Mouse (Mus musculus) right cerebral cortex, postnatal 36 days (tissue): ENCODE data around the gene Mbd3.
A peak's percentile ranks its signal among the peaks of the same experiment; 100 is the strongest.
"Not testable (repeated sequence)": the region's sequence is repeated elsewhere in the genome, so short reads cannot be mapped to it uniquely, and the experiment has no call there.

Experiments
- DNase-seq, 2 experiments: peaks; one replicate each; pipeline ENCODE4 v3.0.0; 2022; ENCODE audit warnings: low spot score in 2 of 2, mixed read lengths in 1 of 2

The Mbd3 gene

DNA sequence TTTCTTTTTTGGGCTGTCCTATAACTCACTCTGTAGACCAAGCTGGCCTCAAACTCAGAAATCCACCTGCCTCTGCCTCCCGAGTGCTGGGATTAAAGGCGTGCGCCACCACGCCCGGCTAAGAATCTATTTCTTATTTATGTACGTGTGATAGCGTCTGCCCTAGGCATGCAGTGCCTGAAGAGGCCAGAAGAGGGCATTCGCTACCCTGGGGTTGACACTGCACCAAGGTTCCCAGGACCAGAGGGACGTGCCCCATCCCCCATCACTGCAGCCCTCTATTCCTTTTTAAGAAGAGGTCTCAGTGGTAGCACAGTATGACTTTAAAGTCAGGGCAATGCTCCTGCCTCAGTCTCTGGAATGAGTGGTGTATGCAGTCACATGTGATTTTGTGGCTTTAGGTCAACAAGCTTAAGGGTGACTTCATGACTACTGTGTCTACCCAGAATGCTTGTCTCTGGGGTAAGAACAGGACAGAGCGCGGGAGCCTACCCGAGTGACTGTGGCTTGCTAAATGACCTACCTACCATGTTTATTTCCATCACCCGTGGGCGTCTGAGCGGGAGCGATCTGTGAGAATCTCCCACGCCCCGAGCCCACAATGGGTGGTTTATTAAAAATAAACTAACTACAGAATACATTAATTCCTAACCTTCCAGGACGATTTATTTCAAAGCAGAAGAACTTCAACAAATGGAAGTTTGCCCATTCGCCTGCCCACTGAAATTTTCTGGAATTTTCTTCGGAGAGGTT is 29.2 kb downstream of the Mbd3 start:
- DNase-seq, result peak in 1 of 2 experiments; percentile 71

DNA sequence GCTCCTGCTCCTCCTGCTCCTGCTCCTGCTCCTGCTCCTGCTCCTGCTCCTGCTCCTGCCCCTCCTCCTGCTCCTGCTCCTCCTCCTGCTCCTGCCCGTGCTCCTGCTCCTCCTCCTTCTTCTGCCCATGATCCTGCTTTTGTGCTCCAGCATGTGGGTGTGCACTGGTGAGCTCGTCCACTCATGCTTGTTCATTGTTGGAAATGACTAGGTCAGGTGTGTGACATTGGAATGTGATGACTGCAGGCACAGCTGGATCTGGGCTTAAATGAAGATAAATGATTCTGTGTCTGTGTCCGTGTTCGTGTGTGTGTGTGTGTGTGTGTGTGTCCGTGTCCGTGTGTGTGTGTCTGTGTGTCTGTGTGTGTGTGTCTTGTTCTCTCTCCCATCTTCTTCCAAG is 31.0 kb downstream of the Mbd3 start:
- no peak for DNase-seq

DNA sequence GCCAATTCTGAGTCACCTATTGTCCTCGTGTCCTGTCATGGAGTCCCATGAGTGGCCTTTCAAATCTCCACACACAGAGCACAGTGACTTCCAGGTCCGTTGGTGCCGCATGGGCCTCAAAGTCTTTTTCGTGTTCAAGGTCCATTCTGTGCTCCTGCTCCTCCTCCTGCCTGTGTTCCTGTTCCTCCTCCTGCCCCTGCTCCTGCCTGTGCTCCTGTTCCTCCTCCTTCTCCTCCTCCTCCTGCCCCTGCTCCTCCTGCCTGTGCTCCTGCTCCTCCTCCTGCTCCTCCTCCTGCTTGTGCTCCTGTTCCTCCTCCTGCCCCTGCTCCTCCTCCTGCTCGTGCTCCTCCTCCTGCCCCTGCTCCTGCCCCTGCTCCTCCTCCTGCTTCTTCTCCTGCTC is 31.4 kb downstream of the Mbd3 start:
- DNase-seq, result no peak

DNA sequence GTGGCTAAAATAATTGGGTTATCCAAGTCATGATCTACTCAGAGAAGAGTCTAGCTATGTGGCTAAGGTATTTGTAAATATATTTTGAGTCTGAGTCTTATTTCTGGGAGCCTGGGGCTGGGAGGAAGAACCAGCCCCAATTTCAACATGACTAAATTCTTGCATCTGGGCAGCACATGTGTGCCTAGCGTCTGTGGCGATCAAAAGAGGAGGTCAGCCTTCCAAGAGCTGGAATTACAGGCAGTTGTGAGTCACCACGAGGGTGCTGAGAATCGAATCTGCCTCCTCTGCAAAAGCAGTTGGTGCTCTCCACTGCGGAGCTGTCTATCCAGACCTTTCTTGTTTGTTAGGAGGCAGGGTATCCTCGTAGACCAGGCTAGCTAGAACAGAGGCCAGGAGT is 33.6 kb downstream of the Mbd3 start:
- DNase-seq, result no peak

GRCm38 (mm10) chr10:80363734-80364133 is 35.6 kb downstream of the Mbd3 start:
- no peak for DNase-seq

- no peak for DNase-seq
These were observed 41.2 kb downstream of the Mbd3 start for GRCm38 (mm10) chr10:80357994-80358639.

DNA sequence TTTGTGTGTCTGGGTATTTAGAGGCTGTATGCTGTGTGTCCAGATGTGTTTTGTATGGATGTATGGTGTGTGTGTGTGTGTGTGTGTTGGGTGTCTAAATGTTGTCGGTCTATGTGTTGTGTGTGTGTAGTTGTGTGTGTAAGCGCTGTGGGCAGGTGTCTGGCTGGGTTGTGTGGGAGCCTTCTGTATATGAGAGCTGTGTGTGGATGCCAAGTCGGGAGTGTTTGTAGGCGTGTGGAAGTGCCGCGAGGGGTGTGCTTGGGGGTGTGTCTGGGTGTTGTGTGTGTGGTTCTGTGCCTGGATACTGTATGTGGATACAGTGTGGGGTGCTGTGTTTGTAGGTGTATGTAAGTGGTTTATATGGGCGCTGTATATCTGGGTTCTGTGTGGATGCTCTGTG is 42.0 kb downstream of the Mbd3 start:
- no peak for DNase-seq

GRCm38 (mm10) chr10:80356737-80357136 is 42.6 kb downstream of the Mbd3 start:
- DNase-seq, result no peak

DNA sequence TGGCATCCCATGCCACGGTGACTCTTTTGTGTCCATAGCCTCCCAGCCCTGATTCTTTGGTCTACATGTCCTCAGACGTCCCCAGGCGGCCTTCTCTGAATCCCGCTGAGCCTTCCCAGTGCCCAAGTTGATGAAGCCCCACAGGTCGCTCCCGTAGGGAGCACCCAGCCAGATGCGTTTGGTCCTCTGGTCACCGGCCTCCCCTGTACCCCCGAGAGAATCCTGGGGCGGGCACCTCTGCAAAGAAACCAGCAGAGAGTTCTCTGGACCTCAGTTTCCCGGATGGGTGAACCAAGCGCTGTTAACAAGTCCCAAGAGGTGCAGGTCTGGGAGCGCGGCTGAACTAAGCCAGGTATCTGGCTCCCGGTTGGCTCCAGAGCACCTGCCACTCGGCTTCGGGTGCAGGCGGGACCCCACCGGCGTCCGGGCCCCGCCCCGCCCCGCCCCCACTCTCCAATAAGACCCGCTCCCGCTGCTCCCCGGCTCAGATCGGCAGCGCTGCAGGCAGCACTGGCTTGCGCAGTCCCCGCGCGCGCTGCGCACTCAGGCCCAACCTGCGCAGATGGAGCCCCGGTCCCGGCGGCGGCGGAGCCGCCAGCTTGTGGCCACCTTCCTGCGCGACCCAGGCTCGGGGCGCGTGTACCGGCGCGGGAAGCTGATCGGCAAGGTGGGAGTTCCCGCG is 43.2 kb downstream of the Mbd3 start, which contains the start of gene Plk5:
Plk5 (plus strand) TSS at position 459 of the 682 bp plus-strand sequence.
- no peak for DNase-seq

- no peak for DNase-seq
These were observed 43.9 kb downstream of the Mbd3 start for GRCm38 (mm10) chr10:80355431-80355830.

DNA sequence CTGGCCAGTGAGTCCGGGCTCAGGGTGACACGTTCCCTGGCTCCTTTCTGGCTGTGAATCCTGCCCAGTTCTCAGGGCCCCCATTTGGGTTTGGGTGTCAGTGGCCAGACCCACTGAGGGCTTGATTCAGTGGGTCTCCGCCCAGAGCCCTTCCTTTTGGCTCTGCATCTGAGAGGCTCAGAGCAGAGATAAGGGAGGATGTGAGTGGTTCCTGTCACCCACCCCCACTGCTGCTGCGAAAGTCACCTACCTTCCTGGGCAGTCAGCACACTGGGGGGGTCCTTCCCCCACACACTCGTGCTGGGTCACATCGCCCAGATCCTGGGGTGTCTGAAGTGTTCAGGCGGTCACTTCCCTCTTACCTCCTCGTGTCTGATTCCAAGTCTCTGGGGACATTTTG is 46.6 kb downstream of the Mbd3 start:
- DNase-seq, result no peak

GRCm38 (mm10) chr10:80351896-80352295 is 47.5 kb downstream of the Mbd3 start:
- DNase-seq, result no peak

GRCm38 (mm10) chr10:80350292-80350691 is 49.1 kb downstream of the Mbd3 start:
- DNase-seq, result peak; percentile 59 to 68

GRCm38 (mm10) chr10:80348981-80349380 is 50.4 kb downstream of the Mbd3 start:
- DNase-seq, result no peak

DNA sequence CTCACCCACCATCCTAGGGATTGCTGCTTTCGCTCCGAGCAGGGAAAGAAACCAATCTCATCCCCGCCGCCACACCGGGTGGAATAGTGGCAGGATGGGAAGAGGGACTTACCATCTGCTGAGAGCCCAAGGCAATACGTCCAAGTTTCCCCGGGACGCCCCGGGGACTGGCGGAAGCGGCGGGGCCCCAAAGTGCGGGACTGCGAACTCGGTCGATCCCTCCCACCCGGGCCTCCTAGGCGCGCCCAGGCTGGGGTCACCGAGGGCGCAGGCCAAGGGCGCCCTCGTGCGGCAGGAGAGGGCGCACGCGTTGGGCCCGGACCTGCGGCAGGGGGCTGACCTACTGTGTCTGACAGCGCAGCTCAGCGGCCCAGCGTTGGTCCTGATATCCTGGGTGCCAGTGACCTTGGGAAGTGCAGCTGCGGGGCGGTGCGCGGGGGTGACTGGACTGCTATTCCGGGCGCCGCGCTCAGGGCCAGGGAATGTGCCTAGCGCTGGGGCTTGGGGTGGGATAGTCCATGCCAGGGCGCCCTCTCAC is 51.0 kb downstream of the Mbd3 start, which contains the start of gene Adamtsl5:
Adamtsl5 (minus strand) TSS at position 169 of the 538 bp plus-strand sequence.
- DNase-seq, result no peak

- DNase-seq, result no peak
These were observed 51.8 kb downstream of the Mbd3 start for GRCm38 (mm10) chr10:80347514-80347967.

DNA sequence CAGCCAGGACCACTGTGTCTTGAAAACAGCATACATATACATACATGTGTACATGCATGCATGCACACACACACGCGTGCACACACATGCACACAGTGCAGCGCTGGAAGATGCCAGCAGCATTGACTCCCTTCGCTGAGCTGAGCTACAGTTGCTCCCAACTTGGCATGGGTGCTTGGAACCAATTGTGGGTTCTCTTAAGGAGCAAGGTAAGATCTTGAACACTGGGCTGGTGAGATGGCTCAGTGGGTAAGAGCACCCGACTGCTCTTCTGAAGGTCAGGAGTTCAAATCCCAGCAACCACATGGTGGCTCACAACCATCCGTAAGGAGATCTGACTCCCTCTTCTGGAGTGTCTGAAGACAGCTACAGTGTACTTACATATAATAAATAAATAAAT is 53.4 kb downstream of the Mbd3 start:
- DNase-seq, result not testable (repeated sequence)

- DNase-seq, result no peak
These were observed 54.2 kb downstream of the Mbd3 start for GRCm38 (mm10) chr10:80345122-80345521.

GRCm38 (mm10) chr10:80344131-80344661 is 55.2 kb downstream of the Mbd3 start:
- no peak for DNase-seq

GRCm38 (mm10) chr10:80343425-80343895 is 55.9 kb downstream of the Mbd3 start:
- no peak for DNase-seq

DNA sequence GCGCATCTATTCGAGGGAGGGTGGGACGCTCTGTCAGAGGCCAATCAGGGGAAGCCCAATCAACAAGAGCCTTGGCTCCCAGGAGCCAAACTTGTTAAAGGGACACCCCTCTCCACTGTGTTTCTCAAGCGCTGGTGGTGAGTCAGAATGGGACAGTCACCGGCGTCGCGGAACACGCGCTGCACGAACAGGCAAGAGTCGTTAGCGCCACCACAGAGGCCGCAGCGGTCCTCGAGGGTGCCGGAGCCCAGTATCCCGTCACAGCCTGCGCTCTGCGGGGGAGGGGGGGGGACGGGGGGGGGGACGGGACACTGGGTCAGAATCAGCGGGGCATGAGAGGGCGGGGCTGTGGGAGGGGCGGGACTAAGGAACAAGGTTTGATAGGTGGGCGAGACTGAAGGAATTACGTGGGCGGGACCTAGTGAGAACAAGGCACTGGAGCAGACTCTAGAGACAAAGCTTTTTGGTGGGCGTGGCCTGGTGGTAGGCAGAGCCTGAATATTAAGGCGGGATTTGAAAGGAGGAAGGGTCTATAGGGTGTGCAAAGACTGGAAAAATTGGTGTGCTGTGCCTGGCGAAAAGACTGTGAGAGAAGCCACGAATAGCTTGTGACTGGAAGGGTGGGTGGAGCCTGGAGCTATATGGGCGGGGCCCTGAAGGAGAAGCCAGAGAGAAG is 56.5 kb downstream of the Mbd3 start:
- no peak for DNase-seq
